Mouse (Mus musculus) midbrain, embryonic 16.5 days (tissue): ENCODE measurements around the gene Pip4k2b. TPM values are rescaled to one million over a fixed set of nuclear protein-coding genes. Genes with fewer than 3 reads are reported as not detected.
"Not testable (repeated sequence)": the region's sequence is repeated elsewhere in the genome, so short reads cannot be mapped to it uniquely, and the experiment has no call there.

Experiments
- ATAC-seq: fragments of 200-750 bp; cut with Nextera tagmentation; 2 replicates; pipeline ENCODE4 v1.8.0; 2017; ENCODE audit warnings: moderate TSS enrichment
- H3K27ac ChIP-seq: fragments of 300-500 bp; sonication (generic); 2 replicates; pipeline ENCODE4 v1.5.1; 2014; ENCODE audit warnings: mild to moderate bottlenecking, low read length, mixed read lengths
- H3K27me3 ChIP-seq: fragments of 300-500 bp; sonication (generic); 2 replicates; pipeline ENCODE4 v1.6.1; 2014; ENCODE audit warnings: low read depth, low read length, mixed read lengths; ENCODE audit not compliant: control insufficient read depth, insufficient read depth
- H3K36me3 ChIP-seq: fragments of 300-500 bp; sonication (generic); 2 replicates; pipeline ENCODE4 v1.6.1; 2014; ENCODE audit warnings: mild to moderate bottlenecking, low read length, moderate library complexity, mixed read lengths; ENCODE audit not compliant: control insufficient read depth, insufficient read depth
- H3K4me1 ChIP-seq: fragments of 300-500 bp; sonication (generic); 2 replicates; pipeline ENCODE4 v1.6.1; 2014; ENCODE audit warnings: mild to moderate bottlenecking, low read length, mixed read lengths; ENCODE audit not compliant: control insufficient read depth, insufficient read depth
- H3K4me2 ChIP-seq: fragments of 300-500 bp; sonication (generic); 2 replicates; pipeline ENCODE4 v1.6.1; 2014; ENCODE audit warnings: mild to moderate bottlenecking, low read length, mixed read lengths
- H3K4me3 ChIP-seq: fragments of 300-500 bp; sonication (generic); 2 replicates; pipeline ENCODE4 v1.5.1; 2014; ENCODE audit warnings: low read depth, mild to moderate bottlenecking, low read length, moderate library complexity, mixed read lengths
- H3K9ac ChIP-seq: fragments of 300-500 bp; sonication (generic); 2 replicates; pipeline ENCODE4 v1.6.1; 2014; ENCODE audit warnings: low read depth, low read length, mixed read lengths
- H3K9me3 ChIP-seq: fragments of 300-500 bp; sonication (generic); replicated peaks from 2 replicates; pipeline ENCODE4 v1.6.1; 2014; ENCODE audit warnings: mild to moderate bottlenecking, low read length, mixed read lengths; ENCODE audit not compliant: control insufficient read depth, poor library complexity, severe bottlenecking
- WGBS: fragments of 180-500 bp; shearing (Covaris S2); extraction: QIAGEN DNeasy Blood & Tissue Kit; methylation state at CpG from one replicate; pipeline ENCODE4 v1.1.7; 2014; 5-methylcytosine and 5-hydroxymethylcytosine counted together
- polyA plus RNA-seq: library from polyadenylated mRNA; unstranded; fragments of >200 nt; fragmentation: Nextera tagmentation; extraction: Ambion mirVana; gene quantifications from 2 replicates; pipeline ENCODE4 v1.2.1, GENCODE M21; 2015

The Pip4k2b gene
- polyA plus RNA-seq, 1 experiment from 2014 or later: 5.1 TPM

DNA sequence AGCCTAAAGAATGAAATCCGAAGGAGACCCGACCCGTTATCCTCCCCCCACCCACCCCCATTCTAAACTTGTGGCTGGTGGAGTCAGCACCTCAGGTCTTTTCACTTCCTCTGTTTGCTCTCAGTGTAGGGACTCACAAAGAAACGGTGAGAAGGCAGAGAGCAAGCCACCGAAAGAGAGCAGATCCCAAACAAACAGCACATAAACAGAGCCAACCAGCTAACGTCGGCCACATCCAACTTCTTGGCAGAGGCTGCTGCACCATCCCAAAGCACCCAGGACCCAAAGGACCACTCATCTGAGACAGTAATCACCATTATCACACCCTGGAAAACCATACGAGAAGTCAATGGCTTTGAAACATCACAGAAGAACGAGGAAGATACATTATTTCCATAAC, 1.1 kb downstream of the Pip4k2b start:
- Histone ChIP-seq H3K9me3 (no peaks in the 10 kb centered on the region), H3K4me3 (peak overlapping the region; percentile 58), H3K27ac (peak overlapping the region; percentile 98), H3K4me1 (peaks cover 22% of the 10 kb centered on the region), H3K9ac (peak overlapping the region; percentile 82), H3K27me3 (no peaks in the 10 kb centered on the region), H3K36me3 (peaks cover 13% of the 10 kb centered on the region), H3K4me2 (peak overlapping the region; percentile 96)
- no peak for ATAC-seq
- 32% methylated on average over 9 of the region's 9 CpGs for WGBS

GRCm38 (mm10) chr11:97742591-97742990, 1.9 kb downstream of the Pip4k2b start:
- Histone ChIP-seq H3K4me1 (peaks cover 22% of the 10 kb centered on the region), H3K27me3 (no peaks in the 10 kb centered on the region), H3K36me3 (peaks cover 6% of the 10 kb centered on the region), H3K9ac (peak overlapping the region; percentile 12; the same call in 1 of the 2 replicates), H3K9me3 (no peaks in the 10 kb centered on the region), H3K4me2 (peak overlapping the region; percentile 96), H3K4me3 (peak overlapping the region; percentile 58), H3K27ac (no peak overlapping the region)
- ATAC-seq: no peak
- 75% methylated on average over 9 of the region's 9 CpGs for WGBS

GRCm38 (mm10) chr11:97742157-97742556, 2.3 kb downstream of the Pip4k2b start:
- H3K4me1 ChIP-seq: peaks cover 22% of the 10 kb centered on the region
- H3K9me3 ChIP-seq: no peaks in the 10 kb centered on the region
- ATAC-seq: no peak
- no peaks in the 10 kb centered on the region for H3K27me3 ChIP-seq
- no peak overlapping the region for H3K27ac ChIP-seq
- no peak overlapping the region for H3K4me3 ChIP-seq
- peak overlapping the region; percentile 96; the same call in 1 of the 2 replicates for H3K4me2 ChIP-seq
- H3K9ac ChIP-seq: no peak overlapping the region
- 98% methylated on average over 5 of the region's 5 CpGs for WGBS
- peaks cover 6% of the 10 kb centered on the region for H3K36me3 ChIP-seq

- WGBS: 39% methylated on average over 7 of the region's 7 CpGs
- Histone ChIP-seq H3K4me1 (peaks cover 20% of the 10 kb centered on the region), H3K27ac (no peak overlapping the region; the same call in 1 of the 2 replicates), H3K27me3 (no peaks in the 10 kb centered on the region), H3K9me3 (no peaks in the 10 kb centered on the region), H3K4me2 (no peak overlapping the region), H3K36me3 (no peaks in the 10 kb centered on the region), H3K4me3 (no peak overlapping the region), H3K9ac (no peak overlapping the region)
- ATAC-seq: no peak
Measured at GRCm38 (mm10) chr11:97740190-97740589, 4.3 kb downstream of the Pip4k2b start.

DNA sequence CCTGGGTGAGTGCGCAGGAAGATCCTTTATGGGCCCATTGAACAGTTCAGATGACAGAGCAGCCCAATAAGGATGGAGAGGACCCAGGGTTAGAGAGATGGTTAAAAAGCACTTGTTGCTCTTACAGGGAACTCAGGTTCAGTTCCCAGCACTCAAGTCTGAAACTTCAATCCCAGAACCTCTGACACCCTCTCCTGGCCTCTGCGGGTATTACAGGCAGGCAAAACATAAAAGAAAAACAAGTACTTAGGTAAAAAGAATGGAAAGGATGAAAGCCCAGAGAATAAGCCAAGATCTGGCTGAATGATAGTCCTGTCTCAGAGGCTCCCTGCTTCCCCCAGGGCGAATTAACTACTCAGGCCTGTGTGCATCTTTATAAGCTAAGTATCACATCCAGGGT, 5.3 kb downstream of the Pip4k2b start:
- H3K9ac ChIP-seq: no peak overlapping the region
- H3K9me3 ChIP-seq: no peaks in the 10 kb centered on the region
- no peaks in the 10 kb centered on the region for H3K36me3 ChIP-seq
- WGBS: 89% methylated on average over 3 of the region's 3 CpGs
- no peak for ATAC-seq
- H3K27ac ChIP-seq: no peak overlapping the region
- H3K4me3 ChIP-seq: no peak overlapping the region
- H3K4me2 ChIP-seq: no peak overlapping the region
- no peaks in the 10 kb centered on the region for H3K27me3 ChIP-seq
- H3K4me1 ChIP-seq: peaks cover 20% of the 10 kb centered on the region

GRCm38 (mm10) chr11:97738703-97739102, 5.8 kb downstream of the Pip4k2b start:
- WGBS: 61% methylated on average over 6 of the region's 6 CpGs
- H3K27me3 ChIP-seq: no peaks in the 10 kb centered on the region

GRCm38 (mm10) chr11:97737600-97737999, 6.9 kb downstream of the Pip4k2b start:
- no peak overlapping the region for H3K27ac ChIP-seq
- WGBS: 66% methylated on average over 4 of the region's 4 CpGs
- H3K9me3 ChIP-seq: no peaks in the 10 kb centered on the region
- no peak for ATAC-seq
- H3K4me1 ChIP-seq: peaks cover 8% of the 10 kb centered on the region
- no peak overlapping the region for H3K4me3 ChIP-seq
- no peaks in the 10 kb centered on the region for H3K27me3 ChIP-seq
- no peak overlapping the region for H3K4me2 ChIP-seq
- no peak overlapping the region for H3K9ac ChIP-seq
- H3K36me3 ChIP-seq: no peaks in the 10 kb centered on the region

More at GRCm38 (mm10) chr11:97738703-97739102, 5.8 kb downstream of the Pip4k2b start:
- H3K4me2 ChIP-seq: no peak overlapping the region
- H3K9ac ChIP-seq: no peak overlapping the region
- no peaks in the 10 kb centered on the region for H3K36me3 ChIP-seq
- no peak for ATAC-seq
- H3K9me3 ChIP-seq: no peaks in the 10 kb centered on the region
- peaks cover 19% of the 10 kb centered on the region for H3K4me1 ChIP-seq
- H3K27ac ChIP-seq: no peak overlapping the region
- no peak overlapping the region for H3K4me3 ChIP-seq

GRCm38 (mm10) chr11:97736645-97737044, 7.9 kb downstream of the Pip4k2b start:
- no peak for ATAC-seq
- no peaks in the 10 kb centered on the region for H3K9me3 ChIP-seq

GRCm38 (mm10) chr11:97734810-97735209, 9.7 kb downstream of the Pip4k2b start:
- WGBS: 92% methylated on average over 5 of the region's 5 CpGs
- H3K4me1 ChIP-seq, H3K4me2 ChIP-seq, H3K27ac ChIP-seq, H3K9me3 ChIP-seq, H3K27me3 ChIP-seq, H3K4me3 ChIP-seq, H3K9ac ChIP-seq, H3K36me3 ChIP-seq, ATAC-seq: not testable (repeated sequence)

More at GRCm38 (mm10) chr11:97736645-97737044, 7.9 kb downstream of the Pip4k2b start:
- H3K9ac ChIP-seq: no peak overlapping the region
- H3K27me3 ChIP-seq: no peaks in the 10 kb centered on the region
- H3K4me3 ChIP-seq: no peak overlapping the region
- H3K27ac ChIP-seq: no peak overlapping the region
- H3K4me1 ChIP-seq: peaks cover 2% of the 10 kb centered on the region; the same call in 1 of the 2 replicates
- H3K36me3 ChIP-seq: no peaks in the 10 kb centered on the region
- WGBS: 88% methylated on average over 5 of the region's 5 CpGs
- H3K4me2 ChIP-seq: no peak overlapping the region
